Mouse (Mus musculus) layer of hippocampus, adult 11-12 months (tissue): ENCODE data around the gene D3Ertd254e.

ENCODE experiments used
- DNase-seq: peaks from one replicate; pipeline ENCODE4 v3.0.0; 2022; ENCODE audit warnings: low spot score

Gene D3Ertd254e

DNA sequence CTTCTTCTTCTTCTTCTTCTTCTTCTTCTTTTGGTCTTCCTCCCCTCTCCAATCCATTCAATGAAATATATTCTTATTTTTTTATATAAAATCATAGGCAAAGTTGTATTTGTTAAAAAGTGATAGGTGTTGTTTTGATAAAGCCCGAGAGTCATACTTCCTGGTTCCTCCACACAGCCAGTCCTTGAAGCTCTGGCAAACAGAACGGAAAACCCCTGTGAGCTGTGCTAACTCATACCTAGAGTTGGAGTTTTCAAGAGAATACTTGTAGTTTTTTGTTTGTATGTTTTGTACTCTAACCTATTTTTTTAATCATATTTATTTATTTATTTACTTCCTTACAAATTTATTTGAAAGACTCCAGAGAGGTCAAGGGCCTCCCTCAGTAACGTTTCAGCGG lies 61.9 kb downstream of the D3Ertd254e start:
- no peak for DNase-seq
